Mouse (Mus musculus) MEL (cell line): ENCODE measurements around the gene Magi2. TPM values are rescaled to one million over a fixed set of nuclear protein-coding genes. Genes with fewer than 3 reads are reported as not detected.

Experiments
- DNase-seq: peaks from one replicate; pipeline ENCODE4 v3.0.0; 2011; ENCODE audit warnings: low read depth, low spot score
- H3K27ac ChIP-seq: 2 replicates; pipeline ENCODE4 v1.5.1; 2012; ENCODE audit warnings: low read depth, mild to moderate bottlenecking, control low read depth, low read length, moderate library complexity; ENCODE audit not compliant: control insufficient read depth
- H3K27me3 ChIP-seq, 2 experiments: fragments of 150-350 bp in 1 of 2; sonication (generic) in 1 of 2; 2 replicates each; pipeline ENCODE4 v1.6.1; 2012; ENCODE audit warnings: low read length in 2 of 2, mild to moderate bottlenecking in 2 of 2, improper control_type of control experiment in 1 of 2, moderate library complexity in 1 of 2; ENCODE audit not compliant: insufficient read depth in 2 of 2, control insufficient read depth in 1 of 2
- H3K36me3 ChIP-seq, 2 experiments: 2 replicates each; pipeline ENCODE4 v1.6.1; 2012 to 2014; ENCODE audit warnings: low read length in 2 of 2, improper control_type of control experiment in 1 of 2, inconsistent platforms in 1 of 2, mild to moderate bottlenecking in 1 of 2; ENCODE audit not compliant: insufficient read depth in 2 of 2, control insufficient read depth in 1 of 2
- H3K4me1 ChIP-seq, 2 experiments: fragments of 150-350 bp in 1 of 2; sonication (generic) in 1 of 2; 2 replicates each; pipeline ENCODE4 v1.6.1; 2012; ENCODE audit warnings: low read length in 2 of 2, improper control_type of control experiment in 1 of 2, mild to moderate bottlenecking in 1 of 2; ENCODE audit not compliant: insufficient read depth in 2 of 2, control insufficient read depth in 1 of 2
- H3K4me3 ChIP-seq, 2 experiments: fragments of 150-350 bp in 1 of 2; sonication (generic) in 1 of 2; 2 replicates each; pipeline ENCODE4 v1.5.1; 2012; ENCODE audit warnings: low read depth in 2 of 2, low read length in 2 of 2, mild to moderate bottlenecking in 2 of 2, moderate library complexity in 2 of 2, control low read depth in 1 of 2, improper control_type of control experiment in 1 of 2; ENCODE audit not compliant: control insufficient read depth in 1 of 2, insufficient read depth in 1 of 2
- H3K79me2 ChIP-seq: 2 replicates; pipeline ENCODE4 v1.6.1; 2012; ENCODE audit warnings: mild to moderate bottlenecking, low read length, moderate library complexity; ENCODE audit not compliant: control insufficient read depth, poor library complexity, insufficient read depth
- H3K9ac ChIP-seq: 2 replicates; pipeline ENCODE4 v1.6.1; 2012; ENCODE audit warnings: low read depth, mild to moderate bottlenecking, control low read depth, low read length, moderate library complexity; ENCODE audit not compliant: control insufficient read depth, poor library complexity, severe bottlenecking
- H3K9me3 ChIP-seq: fragments of 150-350 bp; sonication (generic); replicated peaks from 2 replicates; pipeline ENCODE4 v1.6.1; 2012; ENCODE audit warnings: mild to moderate bottlenecking, low read length, improper control_type of control experiment, moderate library complexity; ENCODE audit not compliant: insufficient read depth
- CHD1 ChIP-seq: IDR thresholded peaks from 2 replicates; pipeline ENCODE4 v1.6.1; 2012; ENCODE audit warnings: low read depth, mild to moderate bottlenecking, inconsistent platforms, low read length, improper control_type of control experiment
- CHD2 ChIP-seq: IDR thresholded peaks from 2 replicates; pipeline ENCODE4 v1.6.1; 2011; ENCODE audit warnings: low read length, improper control_type of control experiment
- CTCF ChIP-seq, 3 experiments: IDR thresholded peaks in 2 of 3; conservative IDR thresholded peaks in 1 of 3; 2 replicates each; pipeline ENCODE4 v1.5.1; 2011 to 2012; ENCODE audit warnings: low read length in 3 of 3, low read depth in 2 of 3, mild to moderate bottlenecking in 2 of 3, improper control_type of control experiment in 1 of 3, inconsistent platforms in 1 of 3, mixed read lengths in 1 of 3, moderate library complexity in 1 of 3; ENCODE audit not compliant: control insufficient read depth in 1 of 3, insufficient read depth in 1 of 3, poor library complexity in 1 of 3, severe bottlenecking in 1 of 3
- EP300 ChIP-seq, 2 experiments: IDR thresholded peaks; 2 replicates each; pipeline ENCODE4 v1.6.1; 2011; ENCODE audit warnings: improper control_type of control experiment in 2 of 2, low read length in 2 of 2, low read depth in 1 of 2, mild to moderate bottlenecking in 1 of 2
- GABPA ChIP-seq: IDR thresholded peaks from 2 replicates; pipeline ENCODE4 v1.6.1; 2012; ENCODE audit warnings: low read depth, mild to moderate bottlenecking, inconsistent platforms, low read length, improper control_type of control experiment, moderate library complexity
- JUND ChIP-seq: IDR thresholded peaks from 2 replicates; pipeline ENCODE4 v1.6.1; 2011; ENCODE audit warnings: low read depth, mild to moderate bottlenecking, improper control_type of control experiment, low read length
- KAT2A ChIP-seq: conservative IDR thresholded peaks from 2 replicates; pipeline ENCODE4 v1.6.1; 2012; ENCODE audit warnings: low read depth, low read length, improper control_type of control experiment, inconsistent platforms
- MAZ ChIP-seq: IDR thresholded peaks from 2 replicates; pipeline ENCODE4 v1.6.1; 2012; ENCODE audit warnings: low read depth, mild to moderate bottlenecking, inconsistent platforms, low read length, improper control_type of control experiment
- MEF2A ChIP-seq: IDR thresholded peaks from 2 replicates; pipeline ENCODE4 v1.6.1; 2014; ENCODE audit warnings: low read depth, mild to moderate bottlenecking, inconsistent platforms, low read length, improper control_type of control experiment; ENCODE audit not compliant: poor library complexity, insufficient replicate concordance, severe bottlenecking; ENCODE audit errors: extremely low read depth
- MXI1 ChIP-seq: IDR thresholded peaks from 2 replicates; pipeline ENCODE4 v1.6.1; 2011; ENCODE audit warnings: mild to moderate bottlenecking, low read depth, low read length, improper control_type of control experiment
- MYB ChIP-seq: IDR thresholded peaks from 2 replicates; pipeline ENCODE4 v1.6.1; 2011; ENCODE audit warnings: mild to moderate bottlenecking, low read depth, low read length, improper control_type of control experiment
- NELFE ChIP-seq: IDR thresholded peaks from 2 replicates; pipeline ENCODE4 v1.6.1; 2011; ENCODE audit warnings: low read depth, low read length, improper control_type of control experiment
- POLR2A ChIP-seq, 2 experiments: IDR thresholded peaks; 2 replicates each; pipeline ENCODE4 v1.6.1; 2011 to 2012; ENCODE audit warnings: low read length in 2 of 2, mild to moderate bottlenecking in 2 of 2, control low read depth in 1 of 2, improper control_type of control experiment in 1 of 2, low read depth in 1 of 2, moderate library complexity in 1 of 2; ENCODE audit not compliant: control insufficient read depth in 1 of 2, insufficient read depth in 1 of 2, poor library complexity in 1 of 2
- POLR2AphosphoS2 ChIP-seq: IDR thresholded peaks from 2 replicates; pipeline ENCODE4 v1.6.1; 2011; ENCODE audit warnings: low read length, improper control_type of control experiment
- SMC3 ChIP-seq: IDR thresholded peaks from 2 replicates; pipeline ENCODE4 v1.6.1; 2011; ENCODE audit warnings: low read depth, low read length, improper control_type of control experiment
- TAL1 ChIP-seq: IDR thresholded peaks from 2 replicates; pipeline ENCODE4 v1.6.1; 2012; ENCODE audit warnings: mild to moderate bottlenecking, inconsistent platforms, low read length, moderate library complexity, mixed read lengths
- TBP ChIP-seq: IDR thresholded peaks from 2 replicates; pipeline ENCODE4 v1.8.0; 2011; ENCODE audit warnings: low read depth, low read length, improper control_type of control experiment
- TCF12 ChIP-seq: IDR thresholded peaks from 2 replicates; pipeline ENCODE4 v1.6.1; 2014; ENCODE audit warnings: low read depth, mild to moderate bottlenecking, inconsistent platforms, low read length, improper control_type of control experiment, moderate library complexity
- USF2 ChIP-seq, 2 experiments: IDR thresholded peaks; 2 replicates each; pipeline ENCODE4 v1.6.1; 2011 to 2012; ENCODE audit warnings: improper control_type of control experiment in 2 of 2, low read length in 2 of 2, borderline replicate concordance in 1 of 2, inconsistent platforms in 1 of 2, low read depth in 1 of 2, mild to moderate bottlenecking in 1 of 2; ENCODE audit not compliant: insufficient read depth in 1 of 2
- ZC3H11A ChIP-seq: IDR thresholded peaks from 2 replicates; pipeline ENCODE4 v1.6.1; 2012; ENCODE audit warnings: low read depth, mild to moderate bottlenecking, inconsistent platforms, low read length, improper control_type of control experiment
- polyA plus RNA-seq, 2 experiments: library from polyadenylated mRNA; stranded (reverse) in 1 of 2; unstranded in 1 of 2; fragments of >175 nt in 1 of 2; fragments of >200 nt in 1 of 2; gene quantifications; 2 replicates each; pipeline versions ENCODE4 v1.2.1 to v1.2.4; 2012; ENCODE audit warnings: low replicate concordance in 2 of 2, low read depth in 1 of 2; ENCODE audit not compliant: insufficient read length in 2 of 2, insufficient read depth in 1 of 2, missing spikeins in 1 of 2
- total RNA-seq: library from RNA; depleted of rRNA; stranded (reverse); fragments of 300-350 nt; gene quantifications from 2 replicates; pipeline ENCODE4 v1.2.3, GENCODE M21; 2012

The Magi2 gene
- total and polyA plus RNA-seq, 3 experiments, result 0.46 to 0.47 TPM; not detected in 1

GRCm38 (mm10) chr5:19309870-19310269 is 83.0 kb downstream of the Magi2 start:
- Histone ChIP-seq H3K4me3 (no peak overlapping the region), H3K9ac (no peak overlapping the region), H3K36me3 (no peaks in the 10 kb centered on the region), H3K27ac (no peak overlapping the region), H3K4me1 (no peaks in the 10 kb centered on the region), H3K27me3 (peaks cover 0 to 2% of the 10 kb centered on the region in 2 experiments; a peak in 1 of 4 replicates), H3K9me3 (no peaks in the 10 kb centered on the region), H3K79me2 (no peaks in the 10 kb centered on the region)
- TF ChIP-seq EP300 (IDR thresholded peaks at IDR 0.05; ENCODE audit: low read depth in 1 of 2, low read length in 2 of 2), result peak in 1 of 2 experiments; percentile 43; a peak in 1 of 4 replicates
- no peak for TF ChIP-seq TAL1
- no peak for TF ChIP-seq CHD1
- DNase-seq, result peak; percentile 24

- Histone ChIP-seq H3K27me3 (no peaks in the 10 kb centered on the region), H3K9ac (no peak overlapping the region), H3K79me2 (no peaks in the 10 kb centered on the region), H3K36me3 (no peaks in the 10 kb centered on the region), H3K4me3 (no peak overlapping the region), H3K27ac (no peak overlapping the region), H3K9me3 (no peaks in the 10 kb centered on the region; the same call in 1 of the 2 replicates), H3K4me1 (no peaks in the 10 kb centered on the region)
- no peak for DNase-seq
- no peak for TF ChIP-seq USF2 (IDR thresholded peaks at IDR 0.05; ENCODE audit: borderline replicate concordance in 1 of 2, insufficient read depth in 1 of 2, low read depth in 1 of 2, low read length in 2 of 2)
- TF ChIP-seq SMC3, result no peak
- no peak for TF ChIP-seq MEF2A
- TF ChIP-seq MYB, result no peak
- no peak for TF ChIP-seq CTCF (IDR thresholded peaks at IDR 0.05 in 2 of 3, conservative IDR thresholded peaks at IDR 0.05 in 1 of 3; ENCODE audit: control insufficient read depth in 1 of 3, insufficient read depth in 1 of 3, low read depth in 2 of 3, low read length in 3 of 3, poor library complexity in 1 of 3, severe bottlenecking in 1 of 3)
- no peak for TF ChIP-seq TCF12
- TF ChIP-seq POLR2A (IDR thresholded peaks at IDR 0.05; ENCODE audit: control insufficient read depth in 1 of 2, insufficient read depth in 1 of 2, low read depth in 1 of 2, low read length in 2 of 2, poor library complexity in 1 of 2), result no peak
- TF ChIP-seq TBP, result no peak
- TF ChIP-seq NELFE, result no peak
- no peak for TF ChIP-seq ZC3H11A
- no peak for TF ChIP-seq POLR2AphosphoS2
Measured at GRCm38 (mm10) chr5:19322532-19322931, 95.7 kb downstream of the Magi2 start.

- no peaks in the 10 kb centered on the region for H3K36me3 ChIP-seq
- TF ChIP-seq MYB (no peak), JUND (no peak), MXI1 (no peak), POLR2AphosphoS2 (no peak), KAT2A (no peak), TCF12 (no peak), MEF2A (no peak), CHD2 (no peak), MAZ (no peak), GABPA (no peak), SMC3 (no peak)
Measured at GRCm38 (mm10) chr5:19337561-19337960, 110.7 kb downstream of the Magi2 start.

More at GRCm38 (mm10) chr5:19337561-19337960, 110.7 kb downstream of the Magi2 start:
- no peak overlapping the region for H3K27ac ChIP-seq
- no peak overlapping the region for H3K9ac ChIP-seq
- H3K9me3 ChIP-seq, result no peaks in the 10 kb centered on the region
- H3K79me2 ChIP-seq, result no peaks in the 10 kb centered on the region
- no peaks in the 10 kb centered on the region for H3K4me1 ChIP-seq
- no peak overlapping the region for H3K4me3 ChIP-seq
- DNase-seq, result no peak
- no peaks in the 10 kb centered on the region for H3K27me3 ChIP-seq
